Mouse (Mus musculus) hindbrain, embryonic 12.5 days (tissue): ENCODE results near the gene Vmn2r29. TPM values are rescaled to one million over a fixed set of nuclear protein-coding genes. Genes with fewer than 3 reads are reported as not detected.

Experiments
- polyA plus RNA-seq: library from polyadenylated mRNA; unstranded; fragments of >200 nt; fragmentation: Nextera tagmentation; extraction: Ambion mirVana; gene quantifications from 2 replicates; pipeline ENCODE4 v1.2.1, GENCODE M21; 2016

Gene Vmn2r29
- polyA plus RNA-seq, 1 experiment from 2014 or later, result 1.3 TPM

Other genes with a start within 250 kb of the Vmn2r29 start
- 18.0 and 19.2 TPM in 2 replicates for gene Zfp954, start 125.8 kb downstream of the Vmn2r29 start, polyA plus RNA-seq
- 10.7 and 11.1 TPM in 2 replicates for gene Zfp773, start 110.6 kb downstream of the Vmn2r29 start, polyA plus RNA-seq
- 3.5 and 3.7 TPM in 2 replicates for gene Zfp418, start 76.0 kb downstream of the Vmn2r29 start, polyA plus RNA-seq
- gene Zfp772, start 37.3 kb downstream of the Vmn2r29 start, polyA plus RNA-seq, result 9.2 TPM in 2 replicates
- 3.5 and 3.8 TPM in 2 replicates for gene Gm45844, start 31.0 kb upstream of the Vmn2r29 start, polyA plus RNA-seq
- 101 and 102 TPM in 2 replicates for gene Clcn4, start 53.5 kb upstream of the Vmn2r29 start, polyA plus RNA-seq
- gene Vmn2r30, start 90.3 kb upstream of the Vmn2r29 start, polyA plus RNA-seq, result not detected in 2 replicates
- not detected in 2 replicates for gene Gm45783, start 127.2 kb upstream of the Vmn2r29 start, polyA plus RNA-seq
- gene Vmn2r31, start 152.4 kb upstream of the Vmn2r29 start, polyA plus RNA-seq, result not detected in 2 replicates
- not detected in 2 replicates for gene Vmn2r32, start 232.7 kb upstream of the Vmn2r29 start, polyA plus RNA-seq